Comparison of ENCODE assay signal across 32 mouse cellular contexts in genomic region chr15:62792084-62792483, GRCm38 (mm10).
"Had no signal": no experiment of that assay in that cellular context is flagged by ENCODE, and none has a peak within 500 bp of the region (broad histone marks: within the 10 kb centered on the region; RNA-seq: fewer than 3 reads in every experiment).

No protein-coding gene starts in this region.

- H3K9ac ChIP-seq: limb, embryonic 12.5 days; limb, embryonic 13.5 days; limb, embryonic 15.5 days; liver, embryonic 12.5 days; liver, embryonic 13.5 days; liver, embryonic 14.5 days; liver, embryonic 15.5 days; liver, postnatal 0 days; lung, embryonic 14.5 days; lung, embryonic 15.5 days; midbrain, embryonic 12.5 days; midbrain, embryonic 13.5 days; midbrain, embryonic 15.5 days; neural tube, embryonic 12.5 days had no signal

- H3K4me2 ChIP-seq: limb, embryonic 12.5 days; limb, embryonic 13.5 days; limb, embryonic 15.5 days; liver, embryonic 11.5 days; liver, embryonic 12.5 days; liver, embryonic 13.5 days; liver, embryonic 15.5 days; lung, embryonic 14.5 days; lung, embryonic 15.5 days; midbrain, embryonic 11.5 days; midbrain, embryonic 12.5 days; midbrain, embryonic 13.5 days; midbrain, embryonic 15.5 days; neural tube, embryonic 12.5 days had no signal

- H3K27ac ChIP-seq: limb, embryonic 10.5 days; limb, embryonic 12.5 days; limb, embryonic 13.5 days; limb, embryonic 15.5 days; liver, embryonic 12.5 days; liver, embryonic 13.5 days; liver, embryonic 14.5 days; liver, embryonic 15.5 days; lung, embryonic 15.5 days; macrophage; midbrain, embryonic 10.5 days; midbrain, embryonic 12.5 days; midbrain, embryonic 13.5 days; midbrain, embryonic 15.5 days; neural tube, embryonic 12.5 days had no signal

- H3K4me1 ChIP-seq: limb, embryonic 10.5 days; limb, embryonic 12.5 days; limb, embryonic 15.5 days; liver, embryonic 12.5 days; liver, embryonic 13.5 days; liver, embryonic 15.5 days; lung, embryonic 15.5 days; megakaryocyte, embryonic 14.5 days; midbrain, embryonic 10.5 days; midbrain, embryonic 12.5 days; midbrain, embryonic 13.5 days; midbrain, embryonic 15.5 days; neural tube, embryonic 12.5 days had no signal

- H3K9me3 ChIP-seq: limb, embryonic 10.5 days; limb, embryonic 12.5 days; limb, embryonic 13.5 days; limb, embryonic 15.5 days; liver, embryonic 12.5 days; liver, embryonic 13.5 days; liver, embryonic 15.5 days; lung, embryonic 15.5 days; megakaryocyte, embryonic 14.5 days; midbrain, embryonic 10.5 days; midbrain, embryonic 12.5 days; midbrain, embryonic 13.5 days; midbrain, embryonic 15.5 days; neural tube, embryonic 12.5 days had no signal

- ATAC-seq: liver, embryonic 12.5 days; liver, postnatal 0 days; lung, postnatal 0 days; midbrain, embryonic 13.5 days; midbrain, embryonic 15.5 days; midbrain, embryonic 16.5 days had no signal

- DNase-seq: left cerebral cortex, postnatal 4 days; liver; liver, embryonic 13.5 days; liver, postnatal 0 days; lung, adult 18-20 months; lung, adult 2 months; lung, embryonic 14.5 days; lung, postnatal 10 days; lung, postnatal 14 days; lung, postnatal 36 days; lung, postnatal 4 days; midbrain, embryonic 14.5 days had no signal

- H3K4me3 ChIP-seq: limb, embryonic 10.5 days; limb, embryonic 12.5 days; limb, embryonic 13.5 days; limb, embryonic 15.5 days; liver, embryonic 12.5 days; liver, embryonic 13.5 days; liver, embryonic 15.5 days; lung, embryonic 15.5 days; megakaryocyte, embryonic 14.5 days; midbrain, embryonic 10.5 days; midbrain, embryonic 12.5 days; midbrain, embryonic 13.5 days; midbrain, embryonic 15.5 days; myocyte; neural tube, embryonic 12.5 days had no signal

- H3K27me3 ChIP-seq: limb, embryonic 12.5 days; limb, embryonic 13.5 days; limb, embryonic 15.5 days; liver, embryonic 12.5 days; liver, embryonic 13.5 days; liver, embryonic 15.5 days; lung, embryonic 15.5 days; megakaryocyte, embryonic 14.5 days; midbrain, embryonic 12.5 days; midbrain, embryonic 13.5 days; midbrain, embryonic 15.5 days; neural tube, embryonic 12.5 days had no signal

- H3K36me3 ChIP-seq: limb, embryonic 10.5 days; limb, embryonic 12.5 days; limb, embryonic 13.5 days; limb, embryonic 15.5 days; liver, embryonic 12.5 days; liver, embryonic 13.5 days; liver, embryonic 15.5 days; lung, embryonic 15.5 days; midbrain, embryonic 10.5 days; midbrain, embryonic 12.5 days; midbrain, embryonic 13.5 days; midbrain, embryonic 15.5 days; neural tube, embryonic 12.5 days had no signal
